Mouse (Mus musculus): ENCODE data around the gene Usp22.

DNA sequence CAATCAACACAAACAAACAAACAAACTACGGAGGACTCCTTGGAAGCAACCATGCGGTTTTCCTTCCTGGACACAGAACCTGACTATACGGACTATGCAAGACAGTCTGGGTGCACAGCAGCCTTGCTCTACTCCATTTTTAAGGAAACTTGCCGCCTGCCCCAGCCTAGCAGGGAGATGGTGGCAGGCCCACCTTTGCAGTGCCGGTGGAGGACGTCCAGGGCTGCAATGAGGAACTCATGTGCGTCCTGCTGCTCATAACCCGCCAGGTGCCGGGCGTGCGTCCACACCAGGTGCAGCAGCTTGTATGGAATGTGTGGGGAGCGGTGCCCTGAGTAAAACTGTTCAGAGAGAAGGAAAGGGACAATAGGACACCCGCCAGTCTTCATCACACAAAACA is 13.7 kb downstream of the Usp22 start:
- TF ChIP-seq CTCF (conservative IDR thresholded peaks at IDR 0.05; ENCODE audit: insufficient read depth, insufficient read length, low read depth, low read length) (no peak), POLR2A (IDR thresholded peaks at IDR 0.05; ENCODE audit: low read depth, low read length) (no peak)
